Mouse (Mus musculus) limb, embryonic 13.5 days (tissue): ENCODE measurements around the gene Gm17364. TPM values are rescaled to one million over a fixed set of nuclear protein-coding genes. Genes with fewer than 3 reads are reported as not detected.
"Not testable (repeated sequence)": the region's sequence is repeated elsewhere in the genome, so short reads cannot be mapped to it uniquely, and the experiment has no call there.

Source experiments
- ATAC-seq: fragments of 200-750 bp; cut with Nextera tagmentation; 2 replicates; pipeline ENCODE4 v1.8.0; 2017; ENCODE audit warnings: low read depth, moderate number of reproducible peaks, moderate TSS enrichment; ENCODE audit not compliant: low FRiP score
- H3K27ac ChIP-seq: fragments of 300-500 bp; sonication (generic); 2 replicates; pipeline ENCODE4 v1.5.1; 2015; ENCODE audit warnings: inconsistent platforms, mild to moderate bottlenecking, moderate library complexity
- H3K27me3 ChIP-seq: fragments of 300-500 bp; sonication (generic); 2 replicates; pipeline ENCODE4 v1.6.1; 2015; ENCODE audit warnings: mild to moderate bottlenecking, inconsistent platforms
- H3K36me3 ChIP-seq: fragments of 300-500 bp; sonication (generic); 2 replicates; pipeline ENCODE4 v1.6.1; 2015; ENCODE audit warnings: inconsistent platforms, mild to moderate bottlenecking, moderate library complexity
- H3K4me1 ChIP-seq: fragments of 300-500 bp; sonication (generic); 2 replicates; pipeline ENCODE4 v1.6.1; 2015; ENCODE audit warnings: inconsistent platforms
- H3K4me2 ChIP-seq: fragments of 300-500 bp; sonication (generic); replicated peaks from 2 replicates; pipeline ENCODE4 v1.6.1; 2015; ENCODE audit warnings: inconsistent platforms, mild to moderate bottlenecking, moderate library complexity
- H3K4me3 ChIP-seq: fragments of 300-500 bp; sonication (generic); 2 replicates; pipeline ENCODE4 v1.5.1; 2015; ENCODE audit warnings: moderate library complexity, mild to moderate bottlenecking, inconsistent platforms
- H3K9ac ChIP-seq: fragments of 300-500 bp; sonication (generic); 2 replicates; pipeline ENCODE4 v1.6.1; 2015; ENCODE audit warnings: mild to moderate bottlenecking, inconsistent platforms
- H3K9me3 ChIP-seq: fragments of 300-500 bp; sonication (generic); 2 replicates; pipeline ENCODE4 v1.6.1; 2016; ENCODE audit warnings: inconsistent platforms
- WGBS: fragments of 180-500 bp; shearing (Covaris S2); methylation state at CpG from one replicate; pipeline ENCODE4 v1.1.7; 2015; 5-methylcytosine and 5-hydroxymethylcytosine counted together
- polyA plus RNA-seq: library from polyadenylated mRNA; unstranded; fragments of >200 nt; fragmentation: Nextera tagmentation; extraction: Ambion mirVana; gene quantifications from 2 replicates; pipeline ENCODE4 v1.2.1, GENCODE M21; 2015

Gm17364 gene
- polyA plus RNA-seq, 1 experiment from 2014 or later, result not detected

GRCm38 (mm10) chr13:41283256-41283655 lies 9.5 kb upstream of the Gm17364 start:
- no peak overlapping the region for H3K4me2 ChIP-seq
- H3K4me3 ChIP-seq, result no peak overlapping the region
- H3K9me3 ChIP-seq, result no peaks in the 10 kb centered on the region
- no peaks in the 10 kb centered on the region; the same call in 1 of the 2 replicates for H3K4me1 ChIP-seq
- no peaks in the 10 kb centered on the region for H3K36me3 ChIP-seq
- 26% methylated on average over 5 of the region's 5 CpGs for WGBS
- H3K27me3 ChIP-seq, result no peaks in the 10 kb centered on the region
- H3K9ac ChIP-seq, result no peak overlapping the region
- no peak overlapping the region for H3K27ac ChIP-seq
- ATAC-seq, result no peak

GRCm38 (mm10) chr13:41280696-41281095 lies 6.9 kb upstream of the Gm17364 start:
- Histone ChIP-seq H3K9me3 (no peaks in the 10 kb centered on the region), H3K36me3 (peaks cover 5% of the 10 kb centered on the region; the same call in 1 of the 2 replicates), H3K4me2 (no peak overlapping the region), H3K9ac (no peak overlapping the region), H3K27ac (no peak overlapping the region), H3K4me3 (no peak overlapping the region), H3K27me3 (no peaks in the 10 kb centered on the region), H3K4me1 (no peaks in the 10 kb centered on the region; the same call in 1 of the 2 replicates)
- WGBS, result 58% methylated on average over 5 of the region's 5 CpGs
- no peak for ATAC-seq

- H3K4me3 ChIP-seq, result no peak overlapping the region
- no peaks in the 10 kb centered on the region for H3K4me1 ChIP-seq
- H3K9me3 ChIP-seq, result 0 out of 2 replicates have a peak, but pooled peaks cover 5% of the 10 kb centered on the region
- 54% methylated on average over 7 of the region's 7 CpGs for WGBS
- no peak overlapping the region for H3K27ac ChIP-seq
- H3K36me3 ChIP-seq, result peaks cover 4% of the 10 kb centered on the region; the same call in 1 of the 2 replicates
- ATAC-seq, result no peak
- no peaks in the 10 kb centered on the region for H3K27me3 ChIP-seq
- H3K4me2 ChIP-seq, result no peak overlapping the region
- H3K9ac ChIP-seq, result no peak overlapping the region
These were observed 5.9 kb downstream of the Gm17364 start for GRCm38 (mm10) chr13:41267827-41268408.

GRCm38 (mm10) chr13:41263304-41264006 lies 10.3 kb downstream of the Gm17364 start:
- 73% methylated on average over 5 of the region's 5 CpGs for WGBS
- ATAC-seq, result no peak
- Histone ChIP-seq H3K4me1 (no peaks in the 10 kb centered on the region), H3K36me3 (no peaks in the 10 kb centered on the region), H3K9me3 (0 out of 2 replicates have a peak, but pooled peaks cover 5% of the 10 kb centered on the region), H3K4me2 (no peak overlapping the region), H3K27ac (no peak overlapping the region), H3K4me3 (no peak overlapping the region), H3K9ac (no peak overlapping the region), H3K27me3 (no peaks in the 10 kb centered on the region)

GRCm38 (mm10) chr13:41261617-41262016 lies 12.2 kb downstream of the Gm17364 start:
- not testable (repeated sequence) for H3K4me3 ChIP-seq, H3K9ac ChIP-seq, ATAC-seq, H3K36me3 ChIP-seq, H3K4me2 ChIP-seq, H3K27ac ChIP-seq, H3K27me3 ChIP-seq, H3K9me3 ChIP-seq, H3K4me1 ChIP-seq
- 93% methylated on average over 8 of the region's 8 CpGs for WGBS

GRCm38 (mm10) chr13:41257851-41258250 lies 15.9 kb downstream of the Gm17364 start:
- Histone ChIP-seq H3K4me3 (no peak overlapping the region), H3K9ac (no peak overlapping the region), H3K9me3 (no peaks in the 10 kb centered on the region), H3K27me3 (no peaks in the 10 kb centered on the region), H3K27ac (no peak overlapping the region), H3K4me1 (no peaks in the 10 kb centered on the region), H3K36me3 (no peaks in the 10 kb centered on the region), H3K4me2 (no peak overlapping the region)
- WGBS, result 82% methylated on average over 4 of the region's 4 CpGs
- ATAC-seq, result no peak

- Histone ChIP-seq H3K27ac (no peak overlapping the region), H3K9me3 (no peaks in the 10 kb centered on the region), H3K4me2 (no peak overlapping the region), H3K27me3 (no peaks in the 10 kb centered on the region), H3K36me3 (no peaks in the 10 kb centered on the region), H3K9ac (no peak overlapping the region), H3K4me1 (0 out of 2 replicates have a peak, but pooled peaks cover 3% of the 10 kb centered on the region), H3K4me3 (no peak overlapping the region)
- ATAC-seq, result no peak
- WGBS, result 93% methylated on average over 3 of the region's 3 CpGs
These were observed 16.8 kb downstream of the Gm17364 start for GRCm38 (mm10) chr13:41256962-41257361.

GRCm38 (mm10) chr13:41256126-41256525 lies 17.7 kb downstream of the Gm17364 start:
- H3K4me3 ChIP-seq, result no peak overlapping the region
- H3K4me2 ChIP-seq, result no peak overlapping the region
- 0 out of 2 replicates have a peak, but pooled peaks cover 8% of the 10 kb centered on the region for H3K4me1 ChIP-seq
- WGBS, result 91% methylated on average over 5 of the region's 5 CpGs
- no peak overlapping the region for H3K9ac ChIP-seq
- H3K27ac ChIP-seq, result no peak overlapping the region
- ATAC-seq, result no peak
- H3K9me3 ChIP-seq, result no peaks in the 10 kb centered on the region
- H3K27me3 ChIP-seq, result no peaks in the 10 kb centered on the region
- H3K36me3 ChIP-seq, result no peaks in the 10 kb centered on the region

- 93% methylated on average over 7 of the region's 7 CpGs for WGBS
- no peak overlapping the region for H3K4me2 ChIP-seq
- H3K4me3 ChIP-seq, result no peak overlapping the region
- no peak overlapping the region for H3K27ac ChIP-seq
- no peak for ATAC-seq
- H3K4me1 ChIP-seq, result peaks cover 14% of the 10 kb centered on the region
- H3K36me3 ChIP-seq, result no peaks in the 10 kb centered on the region
- no peak overlapping the region for H3K9ac ChIP-seq
- no peaks in the 10 kb centered on the region for H3K9me3 ChIP-seq
- no peaks in the 10 kb centered on the region for H3K27me3 ChIP-seq
These were observed 21.0 kb downstream of the Gm17364 start for GRCm38 (mm10) chr13:41252736-41253135.

GRCm38 (mm10) chr13:41252141-41252540 lies 21.6 kb downstream of the Gm17364 start:
- H3K4me2 ChIP-seq, result no peak overlapping the region

GRCm38 (mm10) chr13:41251667-41252066 lies 22.1 kb downstream of the Gm17364 start:
- 74% methylated on average over 5 of the region's 5 CpGs for WGBS
- H3K4me2 ChIP-seq, result no peak overlapping the region
- ATAC-seq, result no peak

More at GRCm38 (mm10) chr13:41252141-41252540, 21.6 kb downstream of the Gm17364 start:
- no peak overlapping the region for H3K9ac ChIP-seq
- WGBS, result 82% methylated on average over 6 of the region's 6 CpGs
- no peak overlapping the region for H3K27ac ChIP-seq
- H3K36me3 ChIP-seq, result no peaks in the 10 kb centered on the region
- H3K9me3 ChIP-seq, result no peaks in the 10 kb centered on the region
- peaks cover 14% of the 10 kb centered on the region for H3K4me1 ChIP-seq
- ATAC-seq, result no peak
- no peaks in the 10 kb centered on the region for H3K27me3 ChIP-seq
- H3K4me3 ChIP-seq, result no peak overlapping the region

GRCm38 (mm10) chr13:41251232-41251631 lies 22.5 kb downstream of the Gm17364 start:
- H3K4me2 ChIP-seq, result peak overlapping the region; percentile 77; the same call in 1 of the 2 replicates
- 85% methylated on average over 5 of the region's 5 CpGs for WGBS
- H3K4me3 ChIP-seq, result peak overlapping the region; percentile 0; the same call in 1 of the 2 replicates
- H3K27ac ChIP-seq, ATAC-seq, H3K9me3 ChIP-seq, H3K27me3 ChIP-seq, H3K9ac ChIP-seq, H3K36me3 ChIP-seq: not testable (repeated sequence)
- peaks cover 14% of the 10 kb centered on the region for H3K4me1 ChIP-seq

More at GRCm38 (mm10) chr13:41251667-41252066, 22.1 kb downstream of the Gm17364 start:
- Histone ChIP-seq H3K27me3 (no peaks in the 10 kb centered on the region), H3K9me3 (no peaks in the 10 kb centered on the region), H3K4me1 (peaks cover 14% of the 10 kb centered on the region), H3K4me3 (no peak overlapping the region), H3K27ac (no peak overlapping the region), H3K9ac (no peak overlapping the region), H3K36me3 (no peaks in the 10 kb centered on the region)
